Mouse (Mus musculus): ENCODE results near the gene Dlgap5. TPM values are rescaled to one million over a fixed set of nuclear protein-coding genes. Genes with fewer than 3 reads are reported as not detected.

Gene Dlgap5
- total and polyA plus RNA-seq, 3 experiments: 48.9 to 62.9 (median 53.5) TPM

DNA sequence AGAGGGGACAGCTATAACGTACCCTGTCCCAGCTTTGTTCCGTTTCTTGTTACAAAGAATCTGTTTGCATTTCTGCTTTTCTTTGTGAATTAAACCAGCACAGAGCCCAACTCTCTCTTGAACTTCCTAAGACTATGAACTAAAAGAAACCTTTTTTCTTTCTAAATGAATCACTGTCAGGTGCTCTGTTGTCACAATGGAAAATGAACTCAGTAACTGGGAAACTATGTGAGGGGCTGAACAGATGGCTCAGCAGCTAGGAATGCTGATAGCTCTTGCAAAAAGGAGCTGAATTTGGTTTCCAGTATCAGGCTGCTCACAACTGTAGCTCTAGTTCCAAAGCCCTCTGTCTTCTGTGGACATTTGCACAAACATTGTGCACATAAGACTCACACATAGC is 67.2 kb downstream of the Dlgap5 start (continued):
- no peak for TF ChIP-seq ZKSCAN1 (IDR thresholded peaks at IDR 0.05; ENCODE audit: borderline replicate concordance, low read depth, low read length)
- no peak for TF ChIP-seq ZNF384 (IDR thresholded peaks at IDR 0.05; ENCODE audit: low read depth, low read length)

DNA sequence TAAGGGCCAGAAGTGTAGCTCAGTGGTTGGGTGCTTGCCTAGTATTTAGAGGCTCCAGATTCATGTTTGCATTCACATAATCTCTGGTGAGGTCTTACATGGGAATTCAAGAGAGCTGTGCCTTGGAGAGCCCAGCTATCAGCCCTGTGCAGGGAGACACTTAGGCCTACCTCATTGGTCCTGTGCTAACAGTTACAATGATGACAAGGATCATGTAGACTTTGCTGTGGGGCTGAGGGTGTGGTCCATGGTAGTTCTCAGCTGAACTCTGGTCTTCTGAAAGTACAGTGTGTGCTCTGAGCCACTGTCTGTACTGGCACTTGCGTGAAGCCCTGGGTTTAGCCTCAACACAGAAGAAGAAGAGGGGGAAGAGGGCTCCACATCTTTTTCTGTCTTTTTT is 71.5 kb downstream of the Dlgap5 start:
- dilution Hi-C loops (cut with MboI; ENCODE audit: extremely low pct_ligation_motif_present, extremely low pct_unique_long_range_greater_than_20kb, low sequenced_read_pairs) (no loop called here), in situ Hi-C loops (cut with MboI; ENCODE audit: low pct_ligation_motif_present, low pct_unique_long_range_greater_than_20kb, low sequenced_read_pairs) (no loop called here)

DNA sequence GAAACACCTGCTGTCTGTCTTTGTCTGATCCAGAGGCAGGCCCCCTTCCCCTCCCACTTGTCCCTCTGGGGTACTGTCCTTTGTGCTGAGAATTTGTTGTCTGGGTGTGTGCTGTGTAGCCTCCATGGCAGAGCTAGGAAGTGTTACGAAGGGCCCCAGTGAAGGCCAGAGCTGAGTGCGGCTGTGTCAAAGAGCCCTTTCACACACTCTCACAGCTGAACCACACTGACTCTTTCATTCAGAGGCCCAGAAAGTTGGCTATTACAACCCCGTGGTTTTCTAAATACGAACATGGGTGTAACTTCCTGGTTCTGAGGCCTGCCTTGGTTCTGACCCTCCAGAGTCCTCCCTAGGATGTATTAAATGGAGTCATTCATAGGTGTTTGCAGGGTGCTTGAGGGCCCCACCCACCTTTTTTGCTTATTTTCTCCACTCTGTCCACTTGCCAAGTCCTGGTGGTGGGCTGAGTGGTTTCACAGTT is 76.4 kb downstream of the Dlgap5 start:
- Histone ChIP-seq H3K4me1 (ENCODE audit: control insufficient read depth in 1 of 2, insufficient read depth in 2 of 2) (peaks cover 0 to 6% of the 10 kb centered on the region in 2 experiments; a peak in 2 of 4 replicates), H3K4me2 (ENCODE audit: insufficient read depth, low read depth, poor library complexity, severe bottlenecking) (no peak overlapping the region), H3K4me3 (replicated peaks in 1 of 3; ENCODE audit: low read depth in 2 of 3, low read length in 2 of 3, poor library complexity in 1 of 3) (no peak overlapping the region), H3K9ac (ENCODE audit: insufficient read depth, low read depth) (no peak overlapping the region), H3K27me3 (replicated peaks) (no peaks in the 10 kb centered on the region), H3K9me3 (replicated peaks; ENCODE audit: low read length) (no peaks in the 10 kb centered on the region), H3K36me3 (replicated peaks in 1 of 2; ENCODE audit: control insufficient read depth in 1 of 2, insufficient read depth in 1 of 2, low read length in 1 of 2) (no peaks in the 10 kb centered on the region), H3K79me2 (replicated peaks; ENCODE audit: control insufficient read depth, extremely low read depth, insufficient read depth, poor library complexity, severe bottlenecking) (no peaks in the 10 kb centered on the region), H3K27ac (ENCODE audit: insufficient read depth, low read depth) (no peak overlapping the region)
- in situ Hi-C loops (cut with MboI; ENCODE audit: low pct_ligation_motif_present, low pct_unique_long_range_greater_than_20kb, low sequenced_read_pairs): loop anchor here (5.0 kb wide), 1 partner anchor 35 kb away; no protein-coding TSS in a partner anchor
- dilution Hi-C loops (cut with MboI; ENCODE audit: extremely low pct_ligation_motif_present, extremely low pct_unique_long_range_greater_than_20kb, low sequenced_read_pairs): no loop called here
- no peak for TF ChIP-seq USF1 (IDR thresholded peaks at IDR 0.05; ENCODE audit: low read depth, low read length)
- no peak for TF ChIP-seq MYC (IDR thresholded peaks at IDR 0.05; ENCODE audit: low read depth, low read length)
- no peak for TF ChIP-seq CHD1 (IDR thresholded peaks at IDR 0.05; ENCODE audit: low read depth, low read length)
- TF ChIP-seq GABPA (IDR thresholded peaks at IDR 0.05; ENCODE audit: insufficient replicate concordance, low read depth, low read length): no peak
- TF ChIP-seq MXI1 (IDR thresholded peaks at IDR 0.05; ENCODE audit: low read depth, low read length): no peak
- no peak for TF ChIP-seq RCOR1 (conservative IDR thresholded peaks at IDR 0.05; ENCODE audit: low read depth, low read length)
- no peak for TF ChIP-seq ETS1 (conservative IDR thresholded peaks at IDR 0.05; ENCODE audit: low read depth, low read length)
- TF ChIP-seq MAZ (IDR thresholded peaks at IDR 0.05; ENCODE audit: low read depth, low read length): no peak
- no peak for TF ChIP-seq ZMIZ1 (IDR thresholded peaks at IDR 0.05; ENCODE audit: low read depth, low read length)
- no peak for TF ChIP-seq ZNF384 (IDR thresholded peaks at IDR 0.05; ENCODE audit: low read depth, low read length)
- TF ChIP-seq UBTF (IDR thresholded peaks at IDR 0.05; ENCODE audit: low read depth, low read length): no peak
- no peak for TF ChIP-seq EP300 (IDR thresholded peaks at IDR 0.05; ENCODE audit: low read length)
- no peak for TF ChIP-seq KAT2A (IDR thresholded peaks at IDR 0.05; ENCODE audit: insufficient replicate concordance, low read length)
- no peak for DNase-seq (ENCODE audit: extremely low read depth)

More for the DNA sequence above, 71.5 kb downstream of the Dlgap5 start:
- H3K9me3 ChIP-seq (replicated peaks; ENCODE audit: low read length): no peaks in the 10 kb centered on the region
- TF ChIP-seq USF2 (conservative IDR thresholded peaks at IDR 0.05; ENCODE audit: low read depth, low read length): no peak
- no peak for TF ChIP-seq GABPA (IDR thresholded peaks at IDR 0.05; ENCODE audit: insufficient replicate concordance, low read depth, low read length)
- TF ChIP-seq KAT2A (IDR thresholded peaks at IDR 0.05; ENCODE audit: insufficient replicate concordance, low read length): no peak
- H3K4me2 ChIP-seq (ENCODE audit: insufficient read depth, low read depth, poor library complexity, severe bottlenecking): no peak overlapping the region
- H3K79me2 ChIP-seq (replicated peaks; ENCODE audit: control insufficient read depth, extremely low read depth, insufficient read depth, poor library complexity, severe bottlenecking): no peaks in the 10 kb centered on the region
- H3K27ac ChIP-seq (ENCODE audit: insufficient read depth, low read depth): no peak overlapping the region
- H3K36me3 ChIP-seq (replicated peaks in 1 of 2; ENCODE audit: control insufficient read depth in 1 of 2, insufficient read depth in 1 of 2, low read length in 1 of 2): no peaks in the 10 kb centered on the region
- no peak overlapping the region for H3K4me3 ChIP-seq (replicated peaks in 1 of 3; ENCODE audit: low read depth in 2 of 3, low read length in 2 of 3, poor library complexity in 1 of 3)
- peaks cover 0 to 15% of the 10 kb centered on the region in 2 experiments; a peak in 2 of 4 replicates for H3K4me1 ChIP-seq (ENCODE audit: control insufficient read depth in 1 of 2, insufficient read depth in 2 of 2)
- no peak overlapping the region for H3K9ac ChIP-seq (ENCODE audit: insufficient read depth, low read depth)
- DNase-seq (ENCODE audit: extremely low read depth): no peak
- H3K27me3 ChIP-seq (replicated peaks): no peaks in the 10 kb centered on the region

Measured in CH12.LX (cell line).